Mouse (Mus musculus) left cerebral cortex, adult 6 months (tissue): ENCODE results near the gene Ift122. TPM values are rescaled to one million over a fixed set of nuclear protein-coding genes. Genes with fewer than 3 reads are reported as not detected.

Source experiments
- long read RNA-seq, 2 experiments: library from polyadenylated mRNA; unstranded; transcript quantifications; one replicate each; pipeline ENCODE4 v2.0.0; 2019 to 2020
- polyA plus RNA-seq: library from polyadenylated mRNA; unstranded; fragments of <200 nt; fragmentation: Nextera tagmentation; gene quantifications from 2 replicates; pipeline ENCODE4 v1.2.3, GENCODE M21; 2021

Ift122 gene
- 14.0 and 16.9 TPM in 2 replicates for polyA plus RNA-seq
- long read RNA-seq, experiment 1, full-length matches to known transcripts = 99 of 157 reads
- long read RNA-seq, experiment 1, partial matches to known transcripts = 40 of 157 reads
- long read RNA-seq, experiment 1, other reads (novel, unspliced or antisense) = 18 of 157 reads
- long read RNA-seq, experiment 2, full-length matches to known transcripts = 5 of 20 reads
- long read RNA-seq, experiment 2, partial matches to known transcripts = 13 of 20 reads
- long read RNA-seq, experiment 2, other reads (novel, unspliced or antisense) = 2 of 20 reads

DNA sequence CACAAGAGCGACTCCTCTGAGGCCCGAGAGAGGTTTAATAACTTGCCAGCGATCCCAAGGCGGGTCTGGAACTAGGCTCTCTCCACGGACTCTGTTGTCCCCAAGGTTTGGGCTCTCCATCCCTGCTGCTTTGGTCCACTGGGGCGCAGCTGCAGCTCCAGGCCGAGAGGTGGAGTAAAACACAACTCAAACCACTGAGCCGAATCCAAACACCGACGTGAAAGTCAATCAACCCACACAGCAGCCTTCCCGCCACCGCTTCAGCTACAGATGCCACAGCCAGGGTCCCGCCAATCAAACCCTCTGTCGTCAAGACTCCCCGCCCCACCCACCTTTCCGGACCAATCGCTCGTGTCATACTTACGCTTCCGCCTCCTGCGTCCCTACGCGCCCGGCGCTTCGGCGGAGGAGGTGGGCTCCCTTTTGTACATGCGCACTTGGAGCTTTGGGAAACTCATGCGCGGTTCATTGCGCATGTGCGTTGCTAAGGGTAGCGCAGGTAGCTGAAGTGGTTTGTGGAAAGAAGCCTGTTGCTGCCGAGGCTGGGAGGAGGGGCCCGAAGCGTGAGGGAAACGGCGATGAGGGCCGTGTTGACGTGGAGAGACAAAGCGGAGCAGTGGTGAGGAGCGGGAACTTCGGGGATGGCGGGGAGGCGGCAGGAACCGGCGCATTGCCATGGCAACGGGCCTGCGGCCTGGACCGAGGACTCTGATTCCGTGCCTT, at the start of gene Ift122, which contains the start of gene Mbd4:
Ift122 (plus strand) TSS at position 380 of the 723 bp plus-strand sequence.
Mbd4 (minus strand) TSS at position 281 of the 723 bp plus-strand sequence.

DNA sequence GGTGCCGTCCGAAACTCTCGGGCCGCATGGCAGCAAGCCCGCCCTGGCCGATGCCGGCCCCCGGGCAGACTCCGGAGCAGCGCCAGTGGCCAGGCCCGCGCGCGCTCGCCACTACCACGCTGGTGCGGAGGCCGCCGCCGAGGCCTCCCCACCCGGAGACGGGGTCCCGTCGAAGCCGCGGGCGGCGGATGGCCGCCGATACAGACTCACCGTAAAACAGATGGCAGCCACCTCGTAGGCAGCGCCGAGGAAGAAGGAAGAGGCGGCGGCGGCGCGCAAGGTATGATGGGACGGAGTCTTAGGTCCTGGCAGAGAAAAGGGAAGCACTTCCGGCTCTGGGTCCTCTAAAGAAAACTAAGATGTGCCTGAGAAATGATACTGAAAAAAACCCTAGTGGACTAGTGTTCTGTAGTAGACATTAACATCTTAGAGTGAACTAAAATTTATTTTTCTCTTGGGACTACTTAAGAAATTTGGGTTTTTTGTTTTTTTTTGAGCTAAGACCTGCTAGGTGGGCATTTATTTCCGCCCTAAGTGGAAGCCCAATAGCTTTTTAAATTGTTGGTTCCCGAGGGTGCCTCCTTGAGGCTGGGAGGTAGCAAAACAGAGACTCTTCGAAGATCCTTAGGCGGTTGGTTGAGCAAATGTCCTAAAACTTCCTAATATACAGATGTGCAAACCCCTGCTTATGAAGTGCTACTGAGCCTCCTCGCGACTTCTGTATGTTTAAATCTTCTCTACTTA, 44.6 kb upstream of the Ift122 start, which contains the start of gene Rpl32:
Rpl32 (minus strand) TSS at position 260 of the 744 bp plus-strand sequence.

DNA sequence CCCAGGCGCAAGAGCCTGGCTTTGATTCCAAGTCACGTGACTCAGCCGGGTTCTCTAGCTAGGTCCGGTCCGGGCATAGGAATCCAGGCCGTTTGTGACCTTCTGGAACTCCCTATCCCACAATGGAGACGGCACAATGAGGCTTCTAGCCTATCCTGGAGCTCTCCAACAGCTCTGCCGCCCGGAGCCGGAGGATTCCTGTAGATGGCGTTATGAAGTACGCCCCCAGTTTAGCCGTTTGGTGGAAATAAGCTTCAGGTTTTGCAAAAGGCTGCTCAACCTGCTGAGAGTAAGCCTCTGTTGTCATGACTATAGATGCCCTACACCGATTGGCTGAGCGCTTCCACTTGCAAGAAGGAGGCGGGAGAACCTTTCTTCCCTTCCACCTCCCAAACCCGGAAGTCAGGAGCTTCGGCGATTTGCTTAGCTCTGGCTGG, 15.1 kb upstream of the Ift122 start, which contains the start of gene Efcab12:
Efcab12 (minus strand) TSS at position 252 of the 437 bp plus-strand sequence.

DNA sequence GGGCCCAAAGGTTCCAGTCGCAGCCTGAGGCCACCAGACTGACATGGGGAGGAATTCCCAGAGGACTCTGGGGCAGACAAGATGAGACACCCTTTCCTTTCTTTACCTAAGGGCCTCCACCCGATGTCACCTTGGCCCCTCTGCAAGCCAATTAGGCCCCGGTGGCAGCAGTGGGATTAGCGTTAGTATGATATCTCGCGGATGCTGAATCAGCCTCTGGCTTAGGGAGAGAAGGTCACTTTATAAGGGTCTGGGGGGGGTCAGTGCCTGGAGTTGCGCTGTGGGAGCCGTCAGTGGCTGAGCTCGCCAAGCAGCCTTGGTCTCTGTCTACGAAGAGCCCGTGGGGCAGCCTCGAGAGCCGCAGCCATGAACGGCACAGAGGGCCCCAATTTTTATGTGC, 78.4 kb downstream of the Ift122 start, which contains the start of gene Rho:
Rho (plus strand) TSS at position 110 of the 400 bp plus-strand sequence.

DNA sequence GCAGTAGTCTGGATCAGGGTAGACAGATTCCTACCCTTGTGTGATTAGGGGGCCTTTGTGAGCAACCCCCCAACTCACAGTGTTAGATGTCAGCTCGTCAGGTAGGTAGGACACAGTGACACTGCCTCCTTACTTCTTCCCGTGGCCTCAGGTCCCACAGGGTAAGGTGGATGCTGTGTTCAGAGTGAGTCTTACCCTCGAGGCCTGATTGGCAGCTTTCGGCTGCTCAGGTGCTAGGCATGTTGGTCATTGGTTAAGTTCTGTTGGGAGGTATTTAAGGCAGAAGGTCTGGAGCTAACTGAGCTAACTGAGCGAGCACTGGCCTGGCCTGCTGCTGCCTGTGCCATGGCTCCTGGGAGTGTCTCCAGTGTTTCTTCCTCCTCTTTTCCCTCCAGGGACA, 91.4 kb downstream of the Ift122 start, which contains the start of gene H1foo:
H1foo (plus strand) TSS at position 301 of the 400 bp plus-strand sequence.

Other genes starting within 250 kb of the Ift122 start
- 26.2 and 39.2 TPM in 2 replicates for gene Raf1, start 176.8 kb upstream of the Ift122 start, polyA plus RNA-seq
- gene Tmem40, start 91.1 kb upstream of the Ift122 start, polyA plus RNA-seq = 2.5 and 2.8 TPM in 2 replicates
- 0.96 and 1.1 TPM in 2 replicates for gene Cand2, start 78.9 kb upstream of the Ift122 start, polyA plus RNA-seq
- gene Rpl32, start 44.7 kb upstream of the Ift122 start, polyA plus RNA-seq = 2,500 and 2,570 TPM in 2 replicates
- gene Efcab12, start 15.1 kb upstream of the Ift122 start, polyA plus RNA-seq = 0.85 and 1.1 TPM in 2 replicates
- 4.5 and 4.9 TPM in 2 replicates for gene Mbd4, start 99 bp upstream of the Ift122 start, polyA plus RNA-seq
- gene Rho, start 78.3 kb downstream of the Ift122 start, polyA plus RNA-seq = 0.04 TPM in 1 of 2 replicates, not detected in the other
- gene H1foo, start 91.5 kb downstream of the Ift122 start, polyA plus RNA-seq = not detected in 2 replicates
- gene Plxnd1, start 141.5 kb downstream of the Ift122 start, polyA plus RNA-seq = 11.4 and 15.2 TPM in 2 replicates